Mouse (Mus musculus) cerebellum, adult 2 months (tissue): ENCODE results near the gene Ilvbl. TPM values are rescaled to one million over a fixed set of nuclear protein-coding genes. Genes with fewer than 3 reads are reported as not detected.
A peak's percentile ranks its signal among the peaks of the same experiment; 100 is the strongest.

Source experiments
- DNase-seq, 2 experiments: peaks; one replicate each; pipeline ENCODE4 v3.0.0; 2021
- H3K27ac ChIP-seq: fragments of 200-500 bp; 2 replicates; pipeline ENCODE4 v1.5.1; 2012; ENCODE audit warnings: low read length, control low read depth, inconsistent platforms; ENCODE audit not compliant: insufficient read depth
- H3K27me3 ChIP-seq: fragments of 200-500 bp; 2 replicates; pipeline ENCODE4 v1.6.1; 2012; ENCODE audit warnings: inconsistent platforms, mild to moderate bottlenecking, low read length, moderate library complexity; ENCODE audit not compliant: control insufficient read depth, insufficient read depth
- H3K4me1 ChIP-seq: fragments of 200-500 bp; 2 replicates; pipeline ENCODE4 v1.6.1; 2011; ENCODE audit warnings: low read length; ENCODE audit not compliant: control insufficient read depth, insufficient read depth
- H3K4me3 ChIP-seq: fragments of 200-500 bp; replicated peaks from 2 replicates; pipeline ENCODE3; 2011; ENCODE audit warnings: mild to moderate bottlenecking, low read depth, low read length, control low read depth; ENCODE audit not compliant: insufficient read depth
- CTCF ChIP-seq: fragments of 200-500 bp; IDR thresholded peaks from 2 replicates; pipeline ENCODE4 v1.5.1; 2011; ENCODE audit warnings: low read depth, mild to moderate bottlenecking, control low read depth, low read length, moderate library complexity, borderline replicate concordance; ENCODE audit not compliant: insufficient read depth
- POLR2A ChIP-seq: fragments of 200-500 bp; IDR thresholded peaks from 2 replicates; pipeline ENCODE4 v1.6.1; 2011; ENCODE audit warnings: low read length, control low read depth, borderline replicate concordance; ENCODE audit not compliant: insufficient read depth
- WGBS: fragments of 180-500 bp; shearing (Covaris S2); methylation state at CpG from one replicate; pipeline ENCODE4 v1.1.7; 2018; 5-methylcytosine and 5-hydroxymethylcytosine counted together
- polyA plus RNA-seq: library from polyadenylated mRNA; depleted of rRNA; stranded (reverse); fragments of >200 nt; gene quantifications from 2 replicates; pipeline ENCODE4 v1.2.3, GENCODE M21; 2012

Ilvbl gene
- polyA plus RNA-seq, 1 experiment = 86.6 TPM

- Histone ChIP-seq H3K4me1 (peaks cover 15% of the 10 kb centered on the region), H3K27me3 (no peaks in the 10 kb centered on the region), H3K4me3 (no peak overlapping the region), H3K27ac (no peak overlapping the region)
- no peak for TF ChIP-seq POLR2A
- no peak for TF ChIP-seq CTCF
- no peak for DNase-seq
- WGBS = 53% methylated on average over 3 of the region's 3 CpGs
Measured at GRCm38 (mm10) chr10:78573226-78573625, 920 bp upstream of the Ilvbl start.

GRCm38 (mm10) chr10:78575105-78575632 is 1.0 kb downstream of the Ilvbl start:
- no peak for TF ChIP-seq POLR2A
- no peak for TF ChIP-seq CTCF
- peak overlapping the region; percentile 95 for H3K27ac ChIP-seq
- peak overlapping the region; percentile 78 for H3K4me3 ChIP-seq
- H3K4me1 ChIP-seq = peaks cover 23% of the 10 kb centered on the region
- 3% methylated on average over 13 of the region's 13 CpGs for WGBS
- H3K27me3 ChIP-seq = no peaks in the 10 kb centered on the region
- no peak for DNase-seq

- TF ChIP-seq POLR2A = 0 out of 2 replicates have a peak, but pooled peaks have one; percentile 19
- no peak for TF ChIP-seq CTCF
- Histone ChIP-seq H3K27ac (peak overlapping the region; percentile 95; the same call in 1 of the 2 replicates), H3K4me3 (peak overlapping the region; percentile 78), H3K27me3 (no peaks in the 10 kb centered on the region), H3K4me1 (peaks cover 23% of the 10 kb centered on the region)
- WGBS = 1% methylated on average over 2 of the region's 2 CpGs
- DNase-seq = peak; percentile 95 to 98
Measured at GRCm38 (mm10) chr10:78575690-78576089, 1.5 kb downstream of the Ilvbl start.

- Histone ChIP-seq H3K4me1 (peaks cover 23% of the 10 kb centered on the region), H3K27ac (peak overlapping the region; percentile 9), H3K4me3 (no peak overlapping the region), H3K27me3 (no peaks in the 10 kb centered on the region)
- DNase-seq = peak in 1 of 2 experiments; percentile 36
- TF ChIP-seq POLR2A = no peak
- no peak for TF ChIP-seq CTCF
- WGBS = 58% methylated on average over 16 of the region's 16 CpGs
Measured at GRCm38 (mm10) chr10:78576435-78577184, 2.5 kb downstream of the Ilvbl start.

GRCm38 (mm10) chr10:78578204-78578603 is 4.1 kb downstream of the Ilvbl start:
- Histone ChIP-seq H3K27ac (no peak overlapping the region), H3K27me3 (no peaks in the 10 kb centered on the region), H3K4me1 (peaks cover 31% of the 10 kb centered on the region), H3K4me3 (no peak overlapping the region)
- TF ChIP-seq CTCF = no peak
- TF ChIP-seq POLR2A = no peak
- WGBS = 59% methylated on average over 3 of the region's 3 CpGs
- no peak for DNase-seq

GRCm38 (mm10) chr10:78581121-78581520 is 7.0 kb downstream of the Ilvbl start:
- DNase-seq = no peak
- Histone ChIP-seq H3K4me1 (peaks cover 33% of the 10 kb centered on the region), H3K27me3 (no peaks in the 10 kb centered on the region), H3K27ac (no peak overlapping the region), H3K4me3 (no peak overlapping the region)
- TF ChIP-seq CTCF (no peak), POLR2A (no peak)
- 92% methylated on average over 7 of the region's 7 CpGs for WGBS

GRCm38 (mm10) chr10:78583347-78583746 is 9.2 kb downstream of the Ilvbl start:
- Histone ChIP-seq H3K27ac (no peak overlapping the region), H3K27me3 (no peaks in the 10 kb centered on the region), H3K4me1 (peaks cover 21% of the 10 kb centered on the region), H3K4me3 (no peak overlapping the region)
- no peak for DNase-seq
- WGBS = 82% methylated on average over 9 of the region's 9 CpGs
- no peak for TF ChIP-seq POLR2A
- TF ChIP-seq CTCF = no peak

GRCm38 (mm10) chr10:78583939-78584338 is 9.8 kb downstream of the Ilvbl start:
- H3K4me3 ChIP-seq = no peak overlapping the region
- H3K27me3 ChIP-seq = no peaks in the 10 kb centered on the region
- peaks cover 20% of the 10 kb centered on the region for H3K4me1 ChIP-seq
- H3K27ac ChIP-seq = no peak overlapping the region
- WGBS = 81% methylated on average over 3 of the region's 3 CpGs
- no peak for DNase-seq
- TF ChIP-seq CTCF = no peak
- TF ChIP-seq POLR2A = no peak
